Mouse (Mus musculus): ENCODE data around the gene 9930021J03Rik. TPM values are rescaled to one million over a fixed set of nuclear protein-coding genes. Genes with fewer than 3 reads are reported as not detected.
A peak's percentile ranks its signal among the peaks of the same experiment; 100 is the strongest.

The 9930021J03Rik gene
- polyA plus RNA-seq, 1 experiment, result 33.7 TPM

DNA sequence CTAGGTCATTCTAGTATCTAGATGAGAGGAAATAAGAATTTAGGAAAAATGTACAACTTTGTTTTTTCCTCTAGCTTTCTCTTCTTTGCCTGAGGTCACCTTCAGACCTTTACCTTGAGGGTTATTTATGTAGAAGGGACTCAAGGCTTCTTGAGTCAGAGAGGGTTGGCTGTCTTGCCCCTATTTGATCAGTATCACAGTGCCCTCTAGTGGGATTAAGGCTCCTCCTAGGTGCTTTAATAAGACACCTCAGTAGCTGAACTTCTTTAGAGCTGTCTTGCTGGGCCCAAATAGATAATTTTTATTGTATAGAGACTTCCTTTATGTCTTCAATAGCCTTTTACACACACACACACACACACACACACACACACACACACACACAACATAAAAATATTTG is 15.2 kb upstream of the 9930021J03Rik start:
- Histone ChIP-seq H3K9ac (ENCODE audit: low read depth, poor library complexity, severe bottlenecking) (no peak overlapping the region), H3K27me3 (ENCODE audit: control insufficient read depth, insufficient read depth, low read length, poor library complexity, severe bottlenecking) (no peaks in the 10 kb centered on the region), H3K4me3 (ENCODE audit: low read depth, low read length) (no peak overlapping the region), H3K4me1 (ENCODE audit: control insufficient read depth, insufficient read depth, low read length) (no peaks in the 10 kb centered on the region), H3K9me3 (replicated peaks; ENCODE audit: control insufficient read depth, insufficient read depth, low read length, poor library complexity, severe bottlenecking) (no peaks in the 10 kb centered on the region), H3K36me3 (ENCODE audit: control insufficient read depth, insufficient read depth, low read length, poor library complexity, severe bottlenecking) (no peaks in the 10 kb centered on the region), H3K27ac (ENCODE audit: insufficient read depth, low read length) (no peak overlapping the region)
- no peak for TF ChIP-seq POLR2A (IDR thresholded peaks at IDR 0.05; ENCODE audit: insufficient read depth, low read length)
- no peak for TF ChIP-seq EP300 (IDR thresholded peaks at IDR 0.05; ENCODE audit: insufficient read depth, low read depth, low read length)
- TF ChIP-seq CTCF (IDR thresholded peaks at IDR 0.05; ENCODE audit: low read depth, low read length), result no peak

DNA sequence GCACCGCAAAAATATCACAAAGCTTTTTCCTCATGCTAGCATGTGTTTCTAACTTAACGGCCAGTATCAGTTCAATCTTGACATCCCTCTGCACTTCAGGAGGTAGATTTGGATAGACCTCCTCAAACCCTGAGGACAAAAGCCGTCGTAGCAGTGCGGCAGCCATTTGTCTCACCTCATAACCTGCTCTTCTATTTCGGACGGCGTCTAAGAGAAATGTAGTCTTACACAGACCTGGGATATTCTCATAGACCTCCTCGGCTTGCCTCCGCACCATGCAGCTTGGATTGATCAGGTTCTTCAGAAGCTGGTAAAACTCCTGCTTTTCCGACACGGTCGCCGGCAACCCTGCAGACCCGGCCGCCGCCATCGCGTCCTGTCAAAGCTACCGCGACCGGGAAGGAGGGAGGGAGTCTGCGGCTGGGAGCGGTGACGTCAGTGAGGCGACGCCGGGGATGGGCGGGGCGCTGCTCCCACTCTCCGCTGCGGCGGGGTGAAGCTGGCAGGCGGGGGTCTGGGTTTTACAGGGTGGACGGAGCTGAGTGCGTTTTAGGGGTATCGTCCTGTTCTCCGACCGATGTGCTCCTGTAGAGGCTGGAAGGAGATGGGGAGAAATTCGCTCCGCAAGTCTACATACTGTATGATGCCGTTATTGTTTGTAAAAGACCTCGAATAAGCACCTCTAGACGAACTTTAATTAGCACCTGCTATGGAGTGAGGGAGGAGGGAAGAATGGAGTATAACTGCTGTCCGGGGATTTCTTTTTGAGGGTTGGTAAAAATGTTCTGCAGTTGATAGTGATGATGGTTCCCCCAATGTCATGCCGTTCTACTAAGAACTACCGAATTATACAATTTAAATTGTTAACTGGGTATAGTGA is 7.0 kb upstream of the 9930021J03Rik start, which contains the start of gene Ranbp6:
Gene Ranbp6 (minus strand): TSS at position 394 of the 880 bp plus-strand sequence.
- Histone ChIP-seq H3K4me3 (ENCODE audit: low read depth, low read length) (peak within 1 kb of the TSS; percentile 100), H3K36me3 (ENCODE audit: control insufficient read depth, insufficient read depth, low read length, poor library complexity, severe bottlenecking) (peaks cover 4% of the 10 kb centered on the region; the same call in 1 of the 2 replicates), H3K9ac (ENCODE audit: low read depth, poor library complexity, severe bottlenecking) (peak within 1 kb of the TSS; percentile 52), H3K9me3 (replicated peaks; ENCODE audit: control insufficient read depth, insufficient read depth, low read length, poor library complexity, severe bottlenecking) (no peaks in the 10 kb centered on the region), H3K4me1 (ENCODE audit: control insufficient read depth, insufficient read depth, low read length) (no peaks in the 10 kb centered on the region), H3K27me3 (ENCODE audit: control insufficient read depth, insufficient read depth, low read length, poor library complexity, severe bottlenecking) (no peaks in the 10 kb centered on the region), H3K27ac (ENCODE audit: insufficient read depth, low read length) (no peak within 1 kb of the TSS)
- peak; percentile 83 for TF ChIP-seq POLR2A (IDR thresholded peaks at IDR 0.05; ENCODE audit: insufficient read depth, low read length)
- no peak for TF ChIP-seq CTCF (IDR thresholded peaks at IDR 0.05; ENCODE audit: low read depth, low read length)
- peak; percentile 20; the same call in 1 of the 2 replicates for TF ChIP-seq EP300 (IDR thresholded peaks at IDR 0.05; ENCODE audit: insufficient read depth, low read depth, low read length)

DNA sequence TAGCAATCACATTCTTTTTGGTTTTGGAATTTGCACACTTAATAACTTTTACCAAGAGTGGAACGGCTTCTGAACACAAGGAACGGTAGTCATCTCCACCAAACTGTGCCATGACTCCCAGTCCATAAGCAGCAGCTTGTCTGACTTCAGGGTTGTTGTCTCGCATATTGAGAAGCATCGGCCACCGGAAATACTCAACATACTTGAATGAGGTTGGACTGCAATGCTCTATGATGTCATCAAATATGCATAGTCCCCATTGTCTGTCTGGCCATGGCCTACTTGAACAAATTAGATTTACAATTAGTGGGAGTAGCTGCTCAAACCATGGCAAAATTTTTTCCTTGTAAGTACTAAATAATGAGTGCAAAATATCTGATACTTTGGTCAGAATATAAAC is 4.2 kb upstream of the 9930021J03Rik start:
- Histone ChIP-seq H3K9ac (ENCODE audit: low read depth, poor library complexity, severe bottlenecking) (no peak overlapping the region), H3K4me3 (ENCODE audit: low read depth, low read length) (no peak overlapping the region), H3K9me3 (replicated peaks; ENCODE audit: control insufficient read depth, insufficient read depth, low read length, poor library complexity, severe bottlenecking) (no peaks in the 10 kb centered on the region), H3K27me3 (ENCODE audit: control insufficient read depth, insufficient read depth, low read length, poor library complexity, severe bottlenecking) (no peaks in the 10 kb centered on the region), H3K27ac (ENCODE audit: insufficient read depth, low read length) (no peak overlapping the region), H3K4me1 (ENCODE audit: control insufficient read depth, insufficient read depth, low read length) (no peaks in the 10 kb centered on the region), H3K36me3 (ENCODE audit: control insufficient read depth, insufficient read depth, low read length, poor library complexity, severe bottlenecking) (peaks cover 4% of the 10 kb centered on the region; the same call in 1 of the 2 replicates)
- TF ChIP-seq POLR2A (IDR thresholded peaks at IDR 0.05; ENCODE audit: insufficient read depth, low read length) (no peak), EP300 (IDR thresholded peaks at IDR 0.05; ENCODE audit: insufficient read depth, low read depth, low read length) (no peak), CTCF (IDR thresholded peaks at IDR 0.05; ENCODE audit: low read depth, low read length) (no peak)

DNA sequence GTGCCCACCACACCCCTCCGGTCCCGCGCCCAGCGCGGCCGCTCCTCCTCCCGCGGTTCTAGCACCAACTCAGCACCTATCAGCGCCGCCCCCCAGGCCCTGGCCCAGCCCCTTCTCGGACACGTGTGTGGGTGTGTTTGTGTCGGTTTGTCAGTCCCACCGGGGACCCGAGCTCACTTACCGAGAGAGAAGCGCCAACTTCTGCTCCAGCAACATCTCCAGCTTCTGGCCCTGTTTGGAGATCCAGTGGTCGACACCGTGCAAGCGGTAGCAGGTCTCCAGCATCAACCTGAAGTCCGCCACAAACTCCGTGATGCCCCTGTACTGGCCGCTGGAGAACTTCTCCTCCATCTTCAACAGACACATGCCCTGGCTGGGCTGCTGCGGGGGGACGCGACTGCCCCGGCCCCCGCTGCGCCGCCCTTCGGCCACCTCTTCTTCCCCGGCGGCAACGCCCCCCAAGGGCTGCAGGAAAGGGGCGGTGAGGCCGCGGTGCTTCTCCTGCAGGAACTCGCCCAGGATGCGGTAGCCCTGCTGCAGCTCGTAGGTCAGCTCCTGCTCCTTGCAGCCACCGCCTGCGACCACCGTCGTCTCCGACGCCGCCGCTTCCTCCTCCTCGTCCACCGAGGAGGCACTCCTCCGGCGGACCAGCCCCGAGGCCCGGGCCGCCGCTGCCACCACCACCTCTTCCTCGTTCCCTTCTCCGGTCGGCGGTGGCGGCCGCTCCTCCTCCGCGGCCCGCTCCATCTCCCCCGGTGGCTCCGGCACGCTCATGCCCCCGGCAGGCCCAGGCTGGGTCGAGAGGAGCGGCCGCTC is 480 bp downstream of the 9930021J03Rik start:
- Histone ChIP-seq H3K4me1 (ENCODE audit: control insufficient read depth, insufficient read depth, low read length) (no peaks in the 10 kb centered on the region), H3K27ac (ENCODE audit: insufficient read depth, low read length) (no peak overlapping the region), H3K4me3 (ENCODE audit: low read depth, low read length) (peak overlapping the region; percentile 94), H3K9ac (ENCODE audit: low read depth, poor library complexity, severe bottlenecking) (peak overlapping the region; percentile 94), H3K9me3 (replicated peaks; ENCODE audit: control insufficient read depth, insufficient read depth, low read length, poor library complexity, severe bottlenecking) (no peaks in the 10 kb centered on the region), H3K36me3 (ENCODE audit: control insufficient read depth, insufficient read depth, low read length, poor library complexity, severe bottlenecking) (no peaks in the 10 kb centered on the region), H3K27me3 (ENCODE audit: control insufficient read depth, insufficient read depth, low read length, poor library complexity, severe bottlenecking) (no peaks in the 10 kb centered on the region)
- TF ChIP-seq CTCF (IDR thresholded peaks at IDR 0.05; ENCODE audit: low read depth, low read length), result no peak
- no peak for TF ChIP-seq POLR2A (IDR thresholded peaks at IDR 0.05; ENCODE audit: insufficient read depth, low read length)
- TF ChIP-seq EP300 (IDR thresholded peaks at IDR 0.05; ENCODE audit: insufficient read depth, low read depth, low read length), result no peak

DNA sequence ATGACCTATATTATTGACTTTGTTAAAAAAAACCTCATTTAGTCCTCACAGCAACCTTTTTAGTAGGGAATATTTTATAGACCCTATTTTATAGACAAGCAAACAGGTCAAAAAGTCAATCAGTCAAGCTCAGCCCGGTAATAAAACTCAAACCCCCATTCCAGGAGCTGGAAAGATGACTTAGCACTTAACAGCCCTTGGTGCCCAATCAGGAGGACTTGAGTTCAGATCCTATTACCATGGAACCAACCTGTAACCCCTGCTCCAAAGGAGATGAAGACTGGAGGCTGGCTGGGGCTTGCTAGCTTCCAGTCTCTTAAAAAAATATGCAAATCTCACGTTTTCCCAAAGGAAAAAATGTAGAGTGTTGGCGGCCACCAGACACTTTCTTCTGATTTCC is 1.8 kb downstream of the 9930021J03Rik start:
- no peak overlapping the region for H3K27ac ChIP-seq (ENCODE audit: insufficient read depth, low read length)
- no peak overlapping the region for H3K9ac ChIP-seq (ENCODE audit: low read depth, poor library complexity, severe bottlenecking)
- no peaks in the 10 kb centered on the region for H3K36me3 ChIP-seq (ENCODE audit: control insufficient read depth, insufficient read depth, low read length, poor library complexity, severe bottlenecking)
- no peaks in the 10 kb centered on the region for H3K4me1 ChIP-seq (ENCODE audit: control insufficient read depth, insufficient read depth, low read length)
- no peak overlapping the region for H3K4me3 ChIP-seq (ENCODE audit: low read depth, low read length)
- TF ChIP-seq POLR2A (IDR thresholded peaks at IDR 0.05; ENCODE audit: insufficient read depth, low read length) (no peak), CTCF (IDR thresholded peaks at IDR 0.05; ENCODE audit: low read depth, low read length) (no peak), EP300 (IDR thresholded peaks at IDR 0.05; ENCODE audit: insufficient read depth, low read depth, low read length) (no peak)
- no peaks in the 10 kb centered on the region for H3K27me3 ChIP-seq (ENCODE audit: control insufficient read depth, insufficient read depth, low read length, poor library complexity, severe bottlenecking)
- H3K9me3 ChIP-seq (replicated peaks; ENCODE audit: control insufficient read depth, insufficient read depth, low read length, poor library complexity, severe bottlenecking), result no peaks in the 10 kb centered on the region

All from ES-Bruce4 (cell line).